Mouse (Mus musculus) liver, embryonic 16.5 days (tissue): ENCODE measurements around the gene Fam76b. TPM values are rescaled to one million over a fixed set of nuclear protein-coding genes. Genes with fewer than 3 reads are reported as not detected.

Source experiments
- ATAC-seq: fragments of 200-750 bp; cut with Nextera tagmentation; 2 replicates; pipeline ENCODE4 v1.8.0; 2017; ENCODE audit warnings: low read depth, mild to moderate bottlenecking, moderate number of reproducible peaks, moderate library complexity
- H3K27ac ChIP-seq: fragments of 300-500 bp; sonication (generic); 2 replicates; pipeline ENCODE4 v1.5.1; 2014; ENCODE audit warnings: mild to moderate bottlenecking, low read length
- H3K27me3 ChIP-seq: fragments of 300-500 bp; sonication (generic); 2 replicates; pipeline ENCODE4 v1.6.1; 2014; ENCODE audit warnings: low read depth, low read length, mixed read lengths; ENCODE audit not compliant: control insufficient read depth, insufficient read depth
- H3K36me3 ChIP-seq: fragments of 300-500 bp; sonication (generic); 2 replicates; pipeline ENCODE4 v1.6.1; 2014; ENCODE audit warnings: mild to moderate bottlenecking; ENCODE audit not compliant: control insufficient read depth, insufficient read depth
- H3K4me1 ChIP-seq: fragments of 300-500 bp; sonication (generic); 2 replicates; pipeline ENCODE4 v1.6.1; 2014; ENCODE audit warnings: low read depth, low read length, mixed read lengths; ENCODE audit not compliant: control insufficient read depth
- H3K4me2 ChIP-seq: fragments of 300-500 bp; sonication (generic); 2 replicates; pipeline ENCODE4 v1.6.1; 2014; ENCODE audit warnings: low read depth, low read length, mixed read lengths
- H3K4me3 ChIP-seq: fragments of 300-500 bp; sonication (generic); 2 replicates; pipeline ENCODE4 v1.5.1; 2014; ENCODE audit warnings: low read depth, mild to moderate bottlenecking, low read length
- H3K9ac ChIP-seq: fragments of 300-500 bp; sonication (generic); 2 replicates; pipeline ENCODE4 v1.6.1; 2014; ENCODE audit warnings: low read depth, low read length
- H3K9me3 ChIP-seq: fragments of 300-500 bp; sonication (generic); replicated peaks from 2 replicates; pipeline ENCODE4 v1.6.1; 2016; ENCODE audit warnings: low read length; ENCODE audit not compliant: control insufficient read depth
- WGBS: fragments of 180-500 bp; shearing (Covaris S2); extraction: QIAGEN DNeasy Blood & Tissue Kit; methylation state at CpG from one replicate; pipeline ENCODE4 v1.1.7; 2014; ENCODE audit not compliant: insufficient replicate concordance; 5-methylcytosine and 5-hydroxymethylcytosine counted together
- polyA plus RNA-seq: library from polyadenylated mRNA; unstranded; fragments of >200 nt; fragmentation: Nextera tagmentation; extraction: Ambion mirVana; gene quantifications from 2 replicates; pipeline ENCODE4 v1.2.1, GENCODE M21; 2015

Gene Fam76b
- polyA plus RNA-seq, 1 experiment from 2014 or later: 6.6 TPM

- H3K27me3 ChIP-seq: no peaks in the 10 kb centered on the region
- no peak overlapping the region for H3K4me3 ChIP-seq
- 63% methylated on average over 19 of the region's 19 CpGs for WGBS
- no peak for ATAC-seq
- H3K27ac ChIP-seq: no peak overlapping the region
- H3K9ac ChIP-seq: no peak overlapping the region
- no peaks in the 10 kb centered on the region for H3K36me3 ChIP-seq
- no peak overlapping the region for H3K4me2 ChIP-seq
- H3K4me1 ChIP-seq: no peaks in the 10 kb centered on the region
- H3K9me3 ChIP-seq: no peaks in the 10 kb centered on the region
Measured at GRCm38 (mm10) chr9:13898510-13899305, 71.2 kb downstream of the Fam76b start.

GRCm38 (mm10) chr9:13902030-13902429 is 74.5 kb downstream of the Fam76b start:
- Histone ChIP-seq H3K4me3 (no peak overlapping the region), H3K4me2 (no peak overlapping the region), H3K27ac (no peak overlapping the region), H3K4me1 (no peaks in the 10 kb centered on the region), H3K27me3 (no peaks in the 10 kb centered on the region), H3K9me3 (no peaks in the 10 kb centered on the region), H3K9ac (no peak overlapping the region), H3K36me3 (no peaks in the 10 kb centered on the region)
- 66% methylated on average over 3 of the region's 3 CpGs for WGBS
- ATAC-seq: no peak

DNA sequence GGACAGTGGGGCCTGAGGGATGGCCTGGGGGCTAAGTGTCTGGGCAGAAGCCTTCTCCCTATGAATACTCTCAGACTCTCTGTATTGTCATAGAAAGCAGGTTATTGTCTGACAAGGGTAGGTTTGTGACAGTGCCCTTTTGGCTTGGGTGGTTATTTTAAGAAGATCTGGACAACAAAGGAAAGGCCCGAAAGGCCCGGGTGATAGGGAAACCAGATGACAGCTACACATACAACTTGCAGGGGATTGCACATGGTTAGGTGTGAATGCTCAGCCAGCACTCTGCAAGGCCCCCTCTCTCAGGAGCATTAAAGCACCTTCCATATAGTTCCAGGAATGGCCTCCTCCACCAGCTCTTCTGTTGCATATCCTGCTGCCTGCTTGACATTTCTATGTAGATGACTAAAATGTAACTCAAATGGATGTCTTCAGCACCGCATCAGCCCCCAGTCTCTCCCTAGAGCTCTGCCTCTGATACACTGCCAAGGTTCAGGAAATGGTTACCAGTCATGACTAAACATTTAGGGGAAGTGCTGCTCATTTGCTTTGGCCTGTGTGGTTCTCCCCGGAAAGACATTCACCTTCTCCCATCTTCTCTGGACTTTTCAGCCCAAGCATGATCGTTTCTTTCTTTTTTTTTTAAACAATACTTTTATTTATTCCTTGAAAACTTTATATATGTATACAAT is 76.7 kb downstream of the Fam76b start:
- no peak for ATAC-seq
- no peaks in the 10 kb centered on the region for H3K27me3 ChIP-seq
- H3K36me3 ChIP-seq: no peaks in the 10 kb centered on the region
- H3K9me3 ChIP-seq: no peaks in the 10 kb centered on the region
- no peaks in the 10 kb centered on the region for H3K4me1 ChIP-seq
- no peak overlapping the region for H3K4me2 ChIP-seq
- H3K4me3 ChIP-seq: no peak overlapping the region
- no peak overlapping the region for H3K27ac ChIP-seq
- no peak overlapping the region for H3K9ac ChIP-seq
- WGBS: 51% methylated on average over 5 of the region's 5 CpGs

Other genes starting within 250 kb of the Fam76b start
- 19.5 and 20.1 TPM in 2 replicates for gene Mtmr2, start 79.3 kb upstream of the Fam76b start, polyA plus RNA-seq
- 26.8 and 28.0 TPM in 2 replicates for gene Cep57, start 609 bp upstream of the Fam76b start, polyA plus RNA-seq